Mouse (Mus musculus) gastrocnemius, postnatal 14 days (tissue): ENCODE measurements around the gene Umps. TPM values are rescaled to one million over a fixed set of nuclear protein-coding genes. Genes with fewer than 3 reads are reported as not detected.
A peak's percentile ranks its signal among the peaks of the same experiment; 100 is the strongest.

Source experiments
- DNase-seq: peaks from one replicate; pipeline ENCODE4 v3.0.0; 2021; ENCODE audit warnings: mixed read lengths
- intact Hi-C: fragments of 180-260 bp; cut with DNase I; formaldehyde crosslinking; loops from one replicate; pipeline ENCODE4 v1.15.1; 2025; ENCODE audit warnings: low total_unique reads
- total RNA-seq, 2 experiments: library from RNA; stranded (reverse); gene quantifications; 2 replicates each; pipeline ENCODE4 v1.2.3; 2021

Gene Umps
- total RNA-seq, 2 experiments from 2014 or later, result 5.3 to 7.0 TPM

DNA sequence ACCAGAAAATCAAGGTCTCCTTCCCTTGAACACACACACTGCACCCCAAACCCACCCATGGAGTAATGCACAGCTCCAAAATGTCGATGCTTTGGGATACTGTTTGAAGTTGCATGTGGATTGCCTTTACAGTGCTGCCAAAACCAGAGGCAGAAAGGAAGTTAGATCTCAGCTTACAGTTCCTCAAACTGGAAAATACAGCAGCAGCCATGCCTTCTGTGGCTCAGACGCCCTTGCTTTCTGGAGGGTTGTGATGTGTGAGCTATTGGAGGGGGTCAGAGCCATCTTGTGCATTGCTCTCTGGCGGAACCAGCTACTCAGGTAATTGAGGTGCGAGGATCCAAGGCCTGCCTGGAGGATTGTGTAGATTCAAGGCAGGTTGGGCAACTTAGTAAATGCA lies 30.0 kb downstream of the Umps start:
- DNase-seq, result no peak
- intact Hi-C loops, result no loop called here

DNA sequence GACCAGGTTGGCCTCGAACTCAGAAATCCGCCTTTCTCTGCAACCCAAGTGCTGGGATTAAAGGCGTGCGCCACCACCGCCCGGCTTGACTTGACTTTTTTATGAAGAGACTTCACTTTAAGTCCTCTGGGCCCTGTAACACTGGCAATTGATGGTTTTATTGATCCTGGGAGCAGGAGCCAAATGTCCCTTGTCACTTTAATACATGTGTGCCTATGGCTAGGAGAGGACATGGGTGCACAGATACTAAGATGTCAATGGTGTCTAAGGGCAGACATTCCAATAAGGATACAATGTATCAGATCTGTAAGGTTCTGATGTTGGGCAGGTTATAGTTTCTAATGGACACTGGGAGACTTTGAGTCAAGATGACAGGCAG lies 31.4 kb downstream of the Umps start:
- DNase-seq, result no peak
- intact Hi-C loops, result no loop called here

DNA sequence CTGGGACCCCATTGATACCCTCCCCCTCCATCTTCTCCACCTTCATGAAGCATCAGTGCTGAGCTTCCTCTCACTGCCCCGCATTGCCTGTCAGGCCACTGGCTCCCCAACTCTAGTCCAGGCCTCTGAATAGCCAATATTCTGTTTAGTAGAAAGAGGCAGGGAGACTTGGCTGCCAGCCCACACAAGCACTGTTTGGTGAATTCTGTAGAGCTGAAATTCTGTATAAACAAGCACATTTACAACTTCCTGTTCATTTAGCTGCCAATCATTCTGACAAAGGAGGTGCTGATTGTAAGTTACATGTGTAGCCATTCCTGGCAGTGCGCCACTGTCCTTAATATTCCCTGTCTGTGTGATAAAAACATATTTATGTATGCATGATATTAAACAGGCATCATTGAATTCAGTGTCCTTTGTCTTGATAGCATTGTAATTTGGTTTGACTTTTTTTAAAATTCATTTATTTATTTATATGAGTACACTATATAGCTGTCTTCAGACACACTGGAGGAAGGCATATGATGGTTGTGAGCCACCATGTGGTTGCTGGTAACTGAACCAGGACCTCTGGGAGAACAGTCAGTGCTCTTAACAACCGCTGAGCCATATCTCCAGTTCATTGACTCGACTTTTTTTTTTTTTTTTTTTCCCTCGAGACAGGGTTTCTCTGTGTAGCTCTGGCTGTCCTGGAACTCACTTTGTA lies 32.0 kb downstream of the Umps start:
- peak; percentile 37 for DNase-seq
- intact Hi-C loops, result no loop called here

DNA sequence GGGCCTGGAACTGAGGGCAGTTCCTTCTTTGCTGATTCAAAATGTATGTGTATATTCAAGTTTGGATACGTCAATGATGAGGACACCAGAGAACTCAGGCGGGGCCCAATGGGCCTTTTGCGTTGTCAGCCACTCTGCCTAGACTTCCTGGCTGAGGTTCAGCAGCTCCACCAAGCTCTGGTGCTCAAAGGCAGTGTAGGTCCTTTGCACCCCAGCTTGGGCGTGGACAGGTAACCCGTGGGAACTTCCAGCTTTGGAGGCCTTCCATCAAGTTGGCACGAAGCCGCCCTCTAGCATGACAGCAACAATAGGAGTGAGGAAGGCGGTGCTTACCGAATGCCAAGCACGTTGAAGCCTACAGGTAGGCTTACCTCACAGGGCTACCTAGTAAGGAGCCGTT lies 33.4 kb downstream of the Umps start:
- no peak for DNase-seq
- intact Hi-C loops, result no loop called here

DNA sequence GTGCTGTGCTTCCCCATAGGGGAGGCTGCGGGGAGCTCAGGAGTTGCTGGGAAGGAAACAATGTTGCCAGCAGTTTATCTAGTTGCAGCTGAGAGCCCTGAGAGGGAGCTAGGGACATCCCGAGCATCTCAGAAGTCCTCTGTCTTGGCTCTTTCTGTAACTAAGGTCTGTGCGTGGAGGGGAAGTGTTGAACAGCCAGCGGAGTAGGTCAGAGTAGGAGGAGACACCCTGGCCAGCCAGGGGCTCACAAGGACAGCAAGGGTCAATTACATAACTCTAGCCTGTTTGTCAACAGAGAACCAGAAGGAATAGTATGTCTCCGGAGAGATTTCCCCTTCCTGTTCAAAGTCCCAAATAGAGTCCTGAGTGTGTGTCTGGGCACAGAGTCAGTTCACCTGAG lies 34.7 kb downstream of the Umps start:
- intact Hi-C loops, result no loop called here
- DNase-seq, result no peak

DNA sequence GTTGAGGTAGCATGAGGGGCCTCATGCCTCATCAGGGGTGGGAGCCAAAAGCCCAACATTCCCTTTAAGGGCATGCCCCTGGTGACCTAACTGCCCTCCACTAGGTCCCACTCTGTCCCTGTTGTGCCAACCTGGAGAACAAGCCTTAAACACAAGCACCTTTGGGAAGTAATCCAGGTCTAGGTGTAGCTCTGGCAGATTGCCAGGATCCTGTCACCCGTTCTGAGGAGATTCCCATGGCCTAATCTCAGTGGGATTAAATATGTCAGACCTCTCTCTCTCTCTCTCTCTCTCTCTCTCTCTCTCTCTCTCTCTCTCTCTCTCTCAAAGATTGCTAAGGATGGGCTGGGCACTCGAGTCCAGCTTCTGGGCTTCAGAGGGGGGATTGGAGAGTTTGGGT lies 35.2 kb downstream of the Umps start:
- intact Hi-C loops, result no loop called here
- DNase-seq, result no peak

DNA sequence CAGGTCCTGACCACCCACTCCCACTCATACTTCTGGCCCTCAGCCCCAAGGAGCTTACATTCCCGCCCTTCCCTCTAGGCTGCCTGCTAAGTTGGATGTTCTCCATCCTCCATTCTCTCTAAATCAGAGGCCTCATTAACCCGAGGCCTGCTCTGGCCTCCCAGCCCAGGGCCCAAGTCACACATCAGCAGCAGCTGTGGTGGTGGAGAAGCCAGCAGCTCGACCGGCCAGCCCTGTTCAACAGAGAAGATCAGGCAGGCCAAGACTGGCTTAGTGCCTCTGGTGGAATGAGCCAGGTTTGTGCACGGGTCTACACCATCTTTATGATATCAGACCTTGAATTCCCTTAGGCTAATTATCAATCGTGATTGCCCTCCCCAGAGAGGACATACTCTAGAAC lies 36.1 kb downstream of the Umps start:
- DNase-seq, result peak; percentile 80
- intact Hi-C loops, result no loop called here

DNA sequence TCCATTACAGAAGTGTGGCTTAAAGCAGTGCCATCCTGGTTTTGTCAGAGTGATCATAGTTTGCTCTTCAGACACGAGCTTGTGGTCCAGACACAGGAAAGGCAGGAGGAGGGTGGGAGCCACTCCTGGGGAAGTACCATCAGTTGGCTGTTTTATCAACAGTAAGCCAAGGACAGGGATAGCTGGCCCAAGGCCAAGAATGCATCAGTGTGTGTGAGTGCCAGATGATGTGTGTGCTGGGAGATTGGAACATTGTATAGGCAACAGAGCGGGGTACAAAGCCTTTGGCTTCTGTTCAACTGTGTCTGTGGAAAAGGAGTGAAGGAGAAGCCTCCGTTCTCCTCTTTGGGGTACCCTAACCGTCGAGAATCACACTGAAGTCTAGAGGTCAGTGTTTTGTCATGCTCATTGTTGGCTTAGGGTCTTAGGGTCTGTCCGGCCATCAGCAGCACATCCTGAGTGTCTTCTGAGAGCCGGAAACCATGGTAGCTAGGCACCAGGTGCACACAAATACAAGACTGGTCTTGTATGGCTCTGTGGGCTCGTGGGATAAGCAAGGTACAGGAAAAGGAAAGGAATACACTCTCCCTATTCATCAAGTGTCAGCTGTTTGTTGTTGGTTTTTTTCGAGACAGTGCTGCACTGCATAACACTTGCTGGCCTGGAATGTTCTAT lies 37.9 kb downstream of the Umps start:
- intact Hi-C loops, result no loop called here
- no peak for DNase-seq

DNA sequence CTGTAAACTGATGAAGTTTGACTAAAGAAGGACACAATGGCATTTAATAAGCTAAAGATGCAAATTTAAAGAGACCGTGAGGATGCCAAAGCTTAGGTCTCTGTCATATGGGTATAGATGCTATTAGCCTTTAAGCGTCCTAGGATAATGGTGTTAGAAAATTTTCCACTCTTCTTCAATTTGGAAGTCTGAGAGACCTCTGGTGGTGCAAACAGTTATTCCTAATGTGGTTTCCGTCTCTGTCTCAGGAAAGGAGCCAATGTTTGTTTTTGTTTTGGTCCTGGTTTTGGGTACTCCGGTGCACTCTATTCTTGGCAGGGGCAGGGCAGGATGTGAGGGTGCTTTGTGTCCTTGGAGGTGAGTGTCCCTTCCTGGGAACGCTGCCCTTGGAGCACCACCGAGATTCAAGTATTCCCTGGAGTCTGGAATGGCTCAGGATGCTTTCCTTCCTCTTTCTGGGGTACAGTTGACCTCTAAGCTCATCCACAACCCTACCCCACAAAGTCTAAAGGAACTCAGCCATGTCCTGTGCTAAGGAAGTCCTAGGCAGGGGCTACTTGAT lies 39.5 kb downstream of the Umps start:
- intact Hi-C loops, result no loop called here
- no peak for DNase-seq

DNA sequence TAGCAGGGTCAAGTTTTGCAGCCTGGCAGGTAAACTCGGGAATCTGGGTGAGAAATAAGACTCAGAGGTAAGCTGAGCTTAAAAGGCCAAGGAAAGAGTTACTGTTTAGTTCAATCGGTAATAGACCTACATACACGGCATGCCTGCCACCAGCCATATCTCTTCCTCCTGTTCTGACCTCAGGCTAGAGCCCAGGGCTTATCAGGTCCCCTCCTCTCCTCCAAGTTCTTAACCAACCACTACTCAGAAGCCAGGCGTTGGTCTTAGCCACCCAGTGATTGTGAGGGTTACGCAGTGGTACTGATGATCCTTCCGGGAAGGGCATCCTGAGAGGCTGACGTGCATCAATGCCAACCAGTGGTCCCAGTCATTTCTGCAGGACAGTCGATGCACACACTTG lies 43.1 kb downstream of the Umps start:
- DNase-seq, result no peak
- intact Hi-C loops, result no loop called here

DNA sequence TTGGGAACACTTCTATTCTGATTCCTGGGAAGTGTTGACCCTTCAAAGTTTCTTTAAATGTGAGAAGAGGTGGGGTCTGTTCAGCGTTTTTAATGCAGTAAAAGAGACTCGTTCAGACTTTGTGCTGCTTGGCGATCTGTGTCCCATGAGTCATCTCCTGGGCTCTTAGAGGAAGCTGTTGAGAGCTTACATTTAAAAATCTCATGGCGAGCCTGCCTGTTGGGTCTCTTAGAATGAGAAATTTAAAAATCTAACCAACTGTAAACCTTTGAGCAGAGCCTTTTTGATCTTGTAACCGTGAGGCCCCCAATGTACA lies 43.9 kb downstream of the Umps start:
- intact Hi-C loops, result no loop called here
- no peak for DNase-seq

DNA sequence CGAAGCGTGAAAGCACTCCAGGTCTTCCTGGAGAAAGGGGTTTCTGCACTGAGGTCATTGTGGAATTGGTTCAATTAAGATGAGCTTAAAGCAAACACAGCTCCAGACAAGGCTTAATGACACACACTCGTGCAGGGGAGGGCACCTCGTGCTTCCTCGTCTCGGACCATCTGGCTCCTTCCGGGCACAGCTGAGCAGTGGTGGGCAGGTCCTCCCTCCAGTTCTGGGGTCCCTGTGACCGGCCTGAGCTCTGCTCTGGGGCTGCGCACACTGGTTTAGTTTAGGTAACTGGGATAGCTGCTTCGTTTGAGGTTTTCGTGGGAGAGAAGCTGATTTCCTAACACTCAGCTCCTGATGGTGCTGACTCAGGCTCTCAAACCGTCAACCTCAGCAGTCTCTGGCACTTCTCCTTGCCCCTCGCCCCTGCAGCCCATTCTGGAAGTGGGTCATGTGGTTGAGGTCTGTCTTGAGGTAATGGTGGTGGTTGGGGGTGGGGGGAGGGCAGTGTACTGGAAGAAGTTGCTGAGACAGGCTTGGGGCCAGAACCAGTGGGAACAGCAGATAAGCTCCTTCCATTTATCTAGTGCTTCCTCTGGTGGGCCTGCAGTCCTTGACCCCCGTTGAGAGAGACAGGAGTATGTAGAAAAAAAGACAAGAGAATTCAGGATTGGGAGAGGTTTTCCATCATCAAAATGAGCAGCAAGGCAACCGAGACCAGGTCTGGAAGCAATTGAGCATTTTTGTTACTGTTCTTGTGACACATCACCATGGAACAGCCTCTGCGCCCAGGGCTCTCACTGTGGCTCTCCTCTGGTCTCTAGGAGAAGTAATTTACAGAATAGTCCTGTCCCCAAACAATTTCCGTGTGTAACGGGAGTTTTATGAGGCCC lies 44.5 kb downstream of the Umps start:
- intact Hi-C loops, result no loop called here
- DNase-seq, result no peak

DNA sequence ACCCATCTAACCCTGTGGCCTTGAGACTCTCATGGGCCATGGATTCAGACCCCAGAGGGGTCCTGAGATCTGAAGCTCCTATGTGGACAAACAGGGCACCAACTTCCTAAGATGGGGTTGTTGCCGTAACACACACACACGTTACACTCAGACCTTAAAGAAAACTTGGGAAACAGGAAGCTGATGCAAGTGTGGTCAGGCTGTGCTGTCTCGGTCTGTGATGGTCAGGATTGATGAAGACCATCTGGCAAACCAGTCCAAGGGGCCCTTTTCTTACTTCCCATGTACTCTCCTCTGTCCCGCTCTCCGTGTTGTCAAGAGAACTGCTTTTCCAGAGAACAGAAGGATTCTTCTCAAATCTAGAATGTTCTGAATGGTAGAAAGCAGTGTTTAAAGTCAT lies 45.3 kb downstream of the Umps start:
- intact Hi-C loops, result no loop called here
- DNase-seq, result no peak

DNA sequence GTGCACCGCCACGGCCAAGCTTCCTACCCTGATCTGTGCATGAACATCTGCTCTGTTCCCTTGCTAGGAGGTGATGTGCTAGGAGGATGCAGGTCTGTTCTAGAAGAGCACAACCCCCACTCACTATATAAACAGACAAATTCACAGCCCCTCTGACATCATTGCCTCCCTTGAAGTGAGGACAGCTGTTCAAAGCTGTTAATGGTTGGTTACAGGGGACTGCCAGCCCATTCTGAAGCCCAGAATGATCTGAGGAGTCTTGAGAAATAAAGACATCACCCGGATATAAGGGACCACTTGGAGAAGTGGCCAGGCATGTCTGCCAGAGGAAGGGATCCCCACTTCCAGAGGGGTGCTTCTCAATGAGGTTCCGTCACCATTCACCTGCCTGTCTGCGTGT lies 48.9 kb downstream of the Umps start:
- no peak for DNase-seq
- intact Hi-C loops, result no loop called here

DNA sequence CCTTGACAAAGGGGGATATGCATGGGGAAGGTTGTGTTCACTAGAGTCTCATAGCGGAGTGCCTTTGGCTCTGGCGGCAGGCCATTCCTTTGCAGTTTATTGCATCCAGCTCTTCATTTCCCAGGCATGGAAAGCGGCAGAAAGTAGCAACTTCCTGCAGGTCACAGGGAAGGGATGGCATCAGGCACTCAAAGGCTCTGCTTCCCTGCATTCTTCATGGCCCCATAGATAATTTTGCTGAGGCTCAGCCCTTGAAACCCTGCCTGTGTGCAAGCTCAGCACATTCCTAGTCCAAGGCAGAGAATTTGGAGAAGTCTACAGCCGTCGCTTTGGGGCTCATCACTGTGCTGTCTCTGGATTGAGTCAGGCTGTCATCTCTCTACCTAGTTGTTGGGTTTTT lies 49.4 kb downstream of the Umps start:
- no peak for DNase-seq
- intact Hi-C loops, result no loop called here

DNA sequence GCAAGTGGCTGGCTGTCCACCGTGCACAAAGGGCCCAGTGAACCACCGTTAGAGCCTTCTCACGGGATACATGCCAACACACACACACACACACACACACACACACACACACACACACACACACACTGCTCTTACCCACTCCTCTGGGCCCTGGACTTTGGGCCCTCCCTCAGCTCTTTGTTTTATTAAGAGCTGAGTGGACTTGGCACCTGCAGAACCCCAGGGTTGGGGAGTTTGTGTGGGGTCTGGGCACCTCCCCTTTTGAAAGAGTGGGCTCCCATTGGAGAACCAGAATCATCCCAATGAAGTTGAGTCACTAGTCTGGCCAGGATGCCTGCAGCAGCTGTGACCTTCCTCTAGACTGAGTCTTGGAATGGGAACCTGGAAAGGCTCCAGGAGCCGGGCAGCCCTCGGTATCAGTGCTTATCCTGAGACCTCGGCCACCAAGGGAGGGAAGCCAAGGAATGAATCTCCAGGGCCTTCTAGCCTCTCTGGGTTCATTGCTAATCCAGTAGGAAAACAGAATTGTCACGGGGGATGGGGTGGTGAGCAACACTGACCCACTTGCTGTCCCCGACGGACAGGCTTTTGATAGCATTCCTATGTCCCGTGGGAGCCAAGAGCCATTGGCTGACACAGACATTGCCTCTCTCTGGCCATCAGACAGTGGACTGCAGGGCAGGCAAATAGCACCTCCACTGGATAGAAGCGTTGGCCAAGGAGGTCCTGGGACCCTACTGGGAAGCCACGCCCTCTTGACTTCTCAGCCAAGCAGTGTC lies 50.2 kb downstream of the Umps start:
- intact Hi-C loops, result no loop called here
- peak; percentile 85 for DNase-seq

DNA sequence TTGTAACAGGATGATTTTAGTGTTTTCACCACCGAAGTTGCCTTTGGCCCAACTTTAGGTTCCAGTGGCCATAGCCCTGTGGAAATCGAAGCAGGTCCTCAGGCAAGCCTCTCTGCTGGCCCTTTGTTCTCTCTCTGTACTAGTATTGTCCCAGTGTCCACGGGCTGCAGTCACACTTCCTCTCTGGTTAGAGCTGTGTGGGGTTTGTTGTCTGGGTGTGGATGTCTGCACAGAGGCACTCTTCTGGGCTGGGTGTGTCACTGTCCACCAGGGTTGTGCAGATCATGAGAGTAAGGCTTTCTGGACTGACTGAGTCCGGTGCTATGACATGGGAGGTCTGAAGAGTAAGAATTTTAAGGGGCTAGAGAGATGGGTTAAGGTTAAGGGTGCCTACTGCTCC lies 51.8 kb downstream of the Umps start:
- DNase-seq, result no peak
- intact Hi-C loops, result no loop called here

DNA sequence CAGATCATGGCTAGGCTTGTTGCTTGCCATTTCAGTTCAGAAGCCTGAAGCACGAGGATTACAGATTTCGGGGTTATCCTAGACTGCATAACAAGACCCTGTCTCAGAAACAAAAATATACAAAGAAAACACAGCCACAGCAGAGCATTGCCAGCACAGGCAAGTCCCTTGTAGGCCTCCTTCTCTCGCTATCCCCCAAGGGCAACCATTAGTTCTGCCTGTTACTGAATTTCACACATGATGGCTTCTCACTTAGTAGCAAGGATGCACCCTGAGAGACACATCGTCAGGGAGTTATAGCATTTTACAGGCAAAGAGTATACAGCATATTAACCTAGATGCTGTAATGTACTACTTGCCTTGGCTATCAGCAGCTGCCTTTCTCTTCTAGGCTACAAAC lies 58.6 kb downstream of the Umps start:
- DNase-seq, result no peak
- intact Hi-C loops, result no loop called here
